Mouse (Mus musculus): ENCODE measurements around the gene Cfap61.

Cfap61 gene

DNA sequence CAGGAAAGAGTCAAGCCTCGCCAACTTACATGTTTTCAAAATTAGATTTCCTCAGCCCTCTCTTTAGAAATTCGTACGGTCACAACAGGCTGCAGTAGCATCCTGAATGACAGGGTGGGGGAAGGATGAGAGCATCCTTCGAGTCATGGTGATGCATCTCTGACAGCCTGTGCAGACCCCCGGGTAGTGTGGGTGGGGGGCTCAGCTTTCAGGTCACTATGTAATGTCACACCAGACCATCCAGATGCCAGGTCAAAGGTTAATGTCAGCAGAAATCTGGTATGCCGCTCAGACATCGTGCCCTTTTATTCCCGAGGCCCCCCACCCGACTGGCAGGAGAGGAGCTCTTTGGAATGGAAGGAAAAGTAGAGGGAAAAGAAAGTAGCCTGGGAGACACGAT is 15.7 kb downstream of the Cfap61 start:
- no peak for DNase-seq

DNA sequence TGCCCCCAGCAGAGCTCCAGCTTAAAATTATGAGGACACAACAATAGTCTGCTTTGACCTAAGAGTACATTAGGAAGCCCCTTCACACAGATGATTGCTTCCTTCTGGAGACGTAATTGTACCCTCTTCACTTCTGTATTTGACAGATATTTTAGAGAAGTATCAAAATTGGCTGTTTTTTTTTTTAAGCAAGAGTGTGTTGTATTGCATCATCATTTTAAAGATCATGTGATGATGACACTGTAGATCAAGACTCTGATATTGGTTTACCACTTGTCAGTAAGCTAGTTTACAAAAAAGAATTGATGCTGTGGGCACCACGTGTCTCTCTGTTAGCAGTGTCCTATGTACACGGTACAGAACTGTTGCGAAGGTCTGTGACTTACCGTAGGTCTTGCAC is 18.1 kb downstream of the Cfap61 start:
- DNase-seq = no peak

DNA sequence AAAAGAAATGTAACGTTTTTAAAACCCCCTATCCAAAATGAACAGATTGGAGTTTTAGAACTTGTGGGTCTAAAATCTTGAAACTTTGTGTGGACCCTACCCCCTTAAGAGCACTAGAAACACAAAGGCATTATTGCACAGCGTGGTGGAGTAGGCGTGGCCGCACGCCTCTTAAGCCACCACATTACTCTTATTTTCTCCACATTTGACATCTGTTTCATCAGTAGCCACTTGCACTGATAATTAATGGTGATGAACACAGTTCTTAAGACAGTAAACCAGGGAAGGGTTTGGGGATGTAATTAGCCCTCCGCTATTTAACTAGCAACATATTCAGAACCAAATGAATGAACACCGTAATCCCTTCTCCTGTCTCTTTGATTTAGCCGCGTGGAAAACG is 21.3 kb downstream of the Cfap61 start:
- no peak for DNase-seq

DNA sequence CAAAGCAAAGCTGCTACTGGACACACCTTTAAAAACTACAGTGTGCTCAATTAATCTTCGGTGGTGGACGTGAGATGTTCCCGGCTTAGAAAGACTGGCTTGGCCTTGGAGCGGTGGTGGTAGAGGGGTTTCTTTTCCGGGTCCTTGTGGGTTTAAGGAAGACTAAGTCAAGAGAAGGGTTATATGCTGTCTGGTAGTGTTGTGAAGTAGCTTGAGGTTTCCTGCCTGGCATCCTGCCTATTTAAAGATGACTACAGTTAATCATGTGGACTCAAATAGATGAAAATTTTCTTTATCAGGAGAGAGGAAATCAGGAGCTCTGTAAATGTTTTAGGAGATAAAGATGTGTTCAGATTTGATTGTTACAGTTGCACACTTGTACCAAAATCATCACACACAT is 21.7 kb downstream of the Cfap61 start:
- no peak for DNase-seq

DNA sequence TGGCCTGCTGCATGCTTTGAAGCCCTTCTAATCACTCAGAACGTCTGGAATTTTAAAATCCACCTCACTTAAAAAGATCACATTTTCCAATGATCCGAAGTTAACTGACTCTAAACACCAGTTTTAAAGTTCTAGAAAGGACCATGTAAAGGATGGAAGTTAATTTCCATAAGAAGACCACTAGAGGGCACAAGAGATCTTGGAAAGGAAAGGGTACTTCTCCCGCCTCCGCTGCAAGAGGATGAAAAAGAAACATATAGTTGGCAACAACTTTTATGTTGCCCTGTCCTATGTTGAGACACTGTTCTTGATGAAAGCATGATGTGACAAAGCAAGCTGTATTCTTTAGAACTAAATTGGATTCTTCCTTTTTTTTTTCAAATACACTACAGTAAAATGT is 22.9 kb downstream of the Cfap61 start:
- DNase-seq = no peak

DNA sequence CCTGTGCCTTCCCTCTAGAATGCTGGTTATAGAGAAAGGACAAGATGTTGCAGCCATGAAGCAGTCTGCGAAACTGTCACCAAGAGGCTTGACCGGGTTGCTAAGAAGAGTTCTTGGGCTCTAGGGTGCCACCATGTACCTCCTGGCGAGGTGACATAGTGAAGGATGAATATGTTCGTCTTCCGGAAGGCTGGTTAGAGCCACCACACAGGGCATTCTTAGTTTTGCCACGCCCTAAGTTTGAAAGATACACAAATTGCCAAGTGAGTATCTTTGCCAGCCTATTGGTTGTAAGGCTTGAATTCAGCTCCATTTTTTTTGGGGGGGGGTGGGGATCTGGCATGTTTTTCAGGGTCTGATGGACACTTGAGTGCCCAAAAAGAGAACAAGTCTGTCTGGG is 23.5 kb downstream of the Cfap61 start:
- no peak for DNase-seq

DNA sequence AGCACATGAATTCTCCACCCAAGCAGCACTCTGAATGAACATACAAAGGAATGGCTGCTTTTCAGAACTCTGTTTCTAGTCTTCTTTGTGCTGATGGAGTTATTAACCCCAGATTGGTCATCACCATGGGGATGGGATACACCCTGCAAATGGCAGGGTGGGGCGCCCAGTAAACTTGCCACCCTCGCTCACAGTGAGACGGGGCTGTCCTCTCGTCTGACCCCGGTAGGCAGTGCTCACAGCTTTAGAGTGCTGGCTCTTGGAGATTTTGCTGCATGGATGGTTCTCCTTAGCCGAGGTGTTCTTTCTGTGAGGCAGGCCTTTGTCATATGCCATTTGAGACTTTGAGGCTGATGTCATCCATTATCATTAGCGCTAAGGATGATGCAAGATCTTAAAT is 24.0 kb downstream of the Cfap61 start:
- no peak for DNase-seq

DNA sequence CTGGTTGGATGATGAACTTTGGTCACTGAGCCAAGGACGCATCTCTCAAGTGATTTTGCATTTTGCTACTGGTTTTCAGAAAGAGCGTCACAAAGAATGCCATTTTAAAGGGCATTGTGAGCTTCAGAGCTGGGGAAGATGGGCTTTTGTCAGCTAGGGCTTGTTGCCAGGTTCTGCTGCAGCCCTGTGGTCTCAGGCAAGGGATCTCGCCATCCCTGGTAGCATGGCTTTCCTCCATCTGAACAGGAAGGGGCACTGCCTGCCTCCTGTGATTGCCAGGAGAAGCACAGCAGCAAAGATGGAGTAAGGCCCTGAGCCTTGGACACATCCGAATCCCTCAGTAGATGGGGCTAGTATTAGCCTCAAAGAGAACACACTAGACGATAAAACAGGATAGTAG is 27.3 kb downstream of the Cfap61 start:
- no peak for DNase-seq

DNA sequence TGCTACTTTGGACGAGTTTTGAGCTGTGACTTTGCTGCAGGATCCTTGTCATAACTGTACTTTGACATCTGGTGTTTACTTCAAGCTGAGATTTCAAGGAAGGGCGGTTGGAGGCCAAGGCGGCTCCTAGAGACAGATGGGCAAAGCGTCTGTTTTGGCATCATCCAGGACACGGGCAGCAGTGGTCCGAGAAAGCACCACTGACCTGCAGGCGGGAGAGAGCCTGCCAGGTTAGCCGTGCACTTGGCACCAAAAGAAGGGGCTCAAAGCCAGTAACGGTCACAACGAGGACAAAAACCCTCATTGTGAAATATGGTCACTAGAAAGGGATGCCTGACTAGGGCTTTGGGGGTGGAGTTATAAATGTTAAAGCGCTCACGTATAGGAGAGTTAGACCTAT is 36.2 kb downstream of the Cfap61 start:
- DNase-seq = no peak

DNA sequence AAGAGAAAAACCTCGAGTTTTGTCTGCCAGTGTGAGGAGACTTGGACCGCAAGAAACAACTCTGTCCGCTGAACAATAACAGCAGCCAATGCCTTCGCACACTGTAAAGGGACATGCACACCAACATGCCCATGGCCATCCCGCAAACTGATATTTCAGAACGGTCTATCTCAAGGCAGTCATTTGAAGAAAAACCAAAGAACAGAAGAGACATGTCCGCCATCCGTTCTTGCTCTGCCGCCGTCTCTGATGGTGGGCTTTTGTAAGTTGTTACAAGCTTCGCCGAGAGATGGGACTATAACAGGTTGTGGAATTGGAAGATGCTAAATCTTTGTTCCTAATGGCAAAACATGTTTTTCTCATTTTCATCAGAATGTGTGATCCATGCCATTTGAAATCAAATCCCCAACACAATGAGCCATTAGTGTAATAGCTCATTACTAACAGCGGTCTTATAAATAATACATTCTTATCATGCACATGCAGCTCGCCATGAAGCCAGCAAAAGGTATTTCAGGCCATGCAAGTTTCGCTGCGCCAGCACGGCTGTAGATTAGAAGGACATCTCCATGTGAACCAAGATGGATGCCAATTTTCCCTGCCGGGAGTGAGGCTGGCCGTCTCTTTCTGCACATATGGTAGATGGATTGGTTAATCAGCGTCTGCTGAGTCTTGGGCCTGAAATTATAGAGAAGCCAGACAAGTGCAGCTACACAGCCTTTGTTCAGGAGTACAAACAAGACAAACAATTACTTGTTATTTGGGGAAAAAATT is 36.8 kb downstream of the Cfap61 start:
- DNase-seq = no peak

DNA sequence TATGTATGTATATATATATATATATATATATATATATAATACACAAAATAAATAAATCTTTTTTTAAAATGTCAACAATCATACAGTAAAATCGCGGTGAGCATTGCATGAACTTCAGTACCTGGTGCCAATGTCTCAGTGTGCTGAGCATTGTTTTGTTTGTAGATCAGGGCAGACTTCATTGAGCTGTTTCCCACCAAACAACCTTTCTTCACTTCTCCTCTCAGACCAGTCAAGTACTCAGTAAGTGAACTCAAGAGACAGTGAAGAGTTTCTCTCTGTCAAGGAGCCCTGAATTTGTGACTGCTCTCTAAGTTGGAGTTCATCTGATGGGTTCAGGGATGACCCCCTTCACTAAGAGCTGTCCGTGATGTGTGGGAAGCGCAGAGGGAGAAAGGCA is 38.0 kb downstream of the Cfap61 start:
- no peak for DNase-seq

DNA sequence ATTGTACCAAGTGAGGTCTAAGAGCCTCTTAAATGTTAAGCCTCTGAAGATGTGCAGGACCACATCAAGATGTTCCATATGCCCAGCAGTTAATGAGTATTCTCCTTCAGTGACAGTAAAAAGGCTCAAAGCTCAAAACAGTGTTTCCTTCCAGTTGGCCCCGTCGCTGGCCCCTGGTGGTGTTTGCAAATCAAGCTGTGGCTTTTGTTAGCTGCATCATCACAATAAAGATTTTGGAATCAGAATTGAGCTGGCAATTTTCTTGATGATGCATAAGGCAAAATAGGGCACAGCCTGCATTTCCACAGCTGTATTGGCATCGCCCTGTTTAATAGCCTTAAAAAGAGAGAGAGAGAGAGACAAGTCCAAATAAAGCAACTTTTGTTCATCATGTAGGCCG is 45.0 kb downstream of the Cfap61 start:
- DNase-seq = no peak

DNA sequence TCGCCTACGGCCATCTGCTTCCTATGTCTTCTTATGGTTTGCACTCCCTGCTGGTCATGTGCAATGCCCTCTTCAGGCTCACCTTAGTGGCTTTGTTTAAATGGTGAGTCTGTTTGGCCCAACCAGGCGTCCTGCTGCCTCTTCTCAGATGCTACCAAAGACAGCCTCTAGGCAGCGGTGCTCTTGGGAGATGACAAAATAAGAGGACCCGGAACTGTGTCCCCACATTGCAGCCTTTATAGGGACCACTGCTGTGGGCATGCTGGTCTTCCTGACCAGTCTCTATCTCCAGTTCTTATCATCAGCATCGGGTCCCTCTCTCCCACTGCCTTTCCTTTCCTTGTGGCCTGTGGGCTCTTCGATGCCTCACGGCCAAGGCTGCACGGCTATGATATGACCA is 46.3 kb downstream of the Cfap61 start:
- DNase-seq = no peak

DNA sequence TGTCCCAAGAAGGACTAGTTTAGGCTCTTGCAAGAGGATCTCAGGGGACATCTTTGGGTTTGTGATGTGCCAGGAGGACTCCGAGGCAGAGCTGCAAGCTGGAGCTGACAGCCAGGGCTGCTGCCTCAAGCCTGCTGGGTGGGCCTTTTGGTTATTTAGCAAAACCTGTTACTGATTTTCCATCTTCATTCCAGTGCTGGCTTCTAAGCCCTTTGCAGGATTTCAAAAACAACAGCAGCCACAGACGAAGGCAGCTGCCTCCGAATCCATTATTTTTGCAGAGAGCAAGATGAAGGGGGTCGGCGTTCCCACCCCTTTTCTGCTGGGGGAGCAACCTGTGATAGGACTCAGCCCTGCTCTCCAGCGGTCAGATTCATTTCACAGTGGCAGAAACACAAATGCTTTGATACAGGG is 47.1 kb downstream of the Cfap61 start:
- DNase-seq = no peak

DNA sequence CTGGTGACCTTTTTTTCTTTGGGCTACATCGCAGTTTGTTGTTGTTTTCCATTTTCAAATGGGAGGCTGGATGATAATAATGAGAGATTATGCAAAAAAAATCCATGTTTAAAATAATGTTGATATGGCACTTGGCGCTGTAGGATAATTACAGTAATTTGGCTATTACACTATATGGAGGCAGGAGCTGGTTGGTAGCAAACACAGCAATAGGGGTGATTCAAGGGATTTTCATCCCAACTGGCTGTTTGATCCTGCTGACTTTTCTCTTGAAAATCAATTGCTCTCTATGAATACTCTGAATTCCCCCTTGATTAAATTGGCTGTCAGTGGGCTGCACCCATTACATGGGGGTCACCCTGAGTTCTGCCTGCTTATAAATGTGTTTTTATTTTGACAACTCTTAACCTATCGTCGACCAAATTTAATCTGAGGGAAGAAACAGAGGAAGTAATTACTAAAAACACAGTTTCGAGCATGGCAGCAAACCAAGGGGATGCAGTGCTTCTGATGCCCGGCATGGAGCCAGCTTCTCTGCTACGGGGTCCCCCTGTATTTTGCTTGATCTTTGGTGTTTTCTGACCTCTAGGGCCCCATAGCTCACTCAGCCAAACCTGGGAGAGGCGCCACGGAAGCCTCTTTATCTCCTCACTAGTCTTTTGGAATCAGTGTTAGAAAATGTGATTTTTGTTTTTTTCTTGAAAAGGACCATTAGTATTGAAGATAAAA is 47.9 kb downstream of the Cfap61 start:
- no peak for DNase-seq

DNA sequence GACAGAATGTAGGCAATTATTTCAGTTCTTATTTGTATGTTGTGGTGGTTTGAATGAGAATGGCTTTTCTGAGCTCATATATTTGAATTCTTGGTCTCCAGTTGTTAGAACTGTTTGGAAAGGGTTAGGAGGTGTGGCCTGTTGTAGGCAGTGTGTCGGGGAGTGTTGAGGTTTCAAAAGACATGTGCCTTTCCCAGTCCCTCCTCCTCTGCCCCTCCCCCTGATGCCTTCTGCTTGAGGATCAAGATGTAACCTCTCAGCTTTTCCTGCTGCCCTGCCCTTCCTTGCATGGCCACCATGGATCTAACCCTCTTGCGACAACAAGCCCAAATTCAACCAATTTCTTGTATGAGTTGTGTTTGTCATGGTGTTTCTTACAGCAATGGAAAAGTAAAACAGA is 53.2 kb downstream of the Cfap61 start:
- no peak for DNase-seq

DNA sequence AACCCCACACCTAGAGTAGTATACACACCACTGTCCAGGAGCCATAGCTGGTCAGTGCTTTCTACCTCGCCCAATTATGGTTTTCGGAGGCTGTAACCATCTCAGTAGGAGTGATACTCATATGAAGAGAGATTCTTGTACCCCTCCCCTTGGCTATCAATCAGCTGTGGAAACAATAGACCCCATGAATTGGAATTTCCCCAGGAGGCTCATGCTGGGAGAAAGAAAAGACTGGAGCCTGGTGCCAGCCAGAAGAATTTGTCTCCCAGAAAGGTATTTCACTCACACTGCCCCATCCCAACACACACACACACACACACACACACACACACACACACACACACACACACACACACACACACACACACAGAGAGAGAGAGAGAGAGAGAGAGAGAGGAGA is 55.9 kb downstream of the Cfap61 start:
- DNase-seq = no peak

DNA sequence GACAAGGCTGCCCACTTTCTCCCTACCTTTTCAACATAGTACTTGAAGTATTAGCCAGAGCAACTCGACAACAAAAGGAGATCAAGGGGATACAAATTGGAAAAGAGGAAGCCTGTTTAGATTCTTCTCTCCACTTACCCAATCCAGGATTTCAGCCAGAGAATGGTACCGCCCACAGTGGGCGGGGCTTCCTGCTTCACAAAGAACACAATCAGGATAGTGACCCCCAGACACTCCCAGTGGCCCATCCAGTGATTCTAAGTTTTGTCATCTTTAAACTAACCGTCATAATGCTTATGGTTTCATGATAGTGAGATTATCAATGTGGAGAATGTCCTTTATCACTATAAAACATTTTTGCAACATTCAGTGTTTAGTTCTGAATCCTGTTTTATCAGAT is 61.9 kb downstream of the Cfap61 start:
- no peak for DNase-seq

DNA sequence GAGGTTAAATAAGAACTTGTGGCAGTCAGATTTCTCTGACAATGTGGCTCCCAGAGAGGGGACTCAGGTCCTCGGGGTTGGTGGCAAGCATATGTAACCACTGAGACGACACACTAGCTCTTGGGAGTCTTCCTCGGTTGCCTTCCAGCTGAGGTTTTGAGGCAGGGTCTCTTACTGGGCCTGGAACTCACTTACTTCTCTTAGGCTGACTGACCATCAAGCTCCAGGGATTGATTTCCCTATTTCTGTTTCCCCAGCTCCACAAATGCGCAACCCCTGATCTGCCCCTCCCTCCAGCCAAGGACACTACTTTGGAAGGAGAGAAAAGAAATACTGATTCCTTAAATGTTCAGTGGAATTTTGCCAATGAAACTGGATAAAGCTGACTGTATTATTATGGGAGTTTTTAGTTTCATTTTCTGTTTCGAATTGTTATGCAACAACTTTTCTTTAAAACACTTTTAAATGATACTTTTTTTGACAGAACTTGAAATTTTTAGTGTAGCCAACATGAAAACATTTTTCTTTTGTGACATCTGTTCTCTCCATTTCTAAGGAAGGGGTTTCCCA is 63.5 kb downstream of the Cfap61 start:
- DNase-seq = no peak

DNA sequence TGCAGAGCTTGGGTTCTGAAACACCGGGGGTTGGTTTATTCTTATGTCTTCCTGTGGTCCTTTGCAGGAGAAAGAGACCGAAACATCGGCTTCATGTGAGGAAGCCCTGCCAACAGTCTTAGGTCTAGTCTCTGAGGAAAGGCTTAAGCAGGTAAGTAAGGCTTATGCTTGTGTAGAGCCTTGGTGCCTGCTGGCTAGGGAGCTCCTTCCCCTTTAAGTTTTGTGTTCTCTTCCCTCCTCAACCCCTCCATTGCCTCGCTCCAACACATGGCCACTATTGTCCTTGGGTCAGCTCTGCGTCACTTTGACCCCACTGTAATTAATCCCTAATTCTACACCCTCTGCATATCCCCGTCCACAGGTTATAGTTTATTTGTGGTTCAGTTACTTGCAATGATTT is 74.2 kb downstream of the Cfap61 start:
- no peak for DNase-seq

DNA sequence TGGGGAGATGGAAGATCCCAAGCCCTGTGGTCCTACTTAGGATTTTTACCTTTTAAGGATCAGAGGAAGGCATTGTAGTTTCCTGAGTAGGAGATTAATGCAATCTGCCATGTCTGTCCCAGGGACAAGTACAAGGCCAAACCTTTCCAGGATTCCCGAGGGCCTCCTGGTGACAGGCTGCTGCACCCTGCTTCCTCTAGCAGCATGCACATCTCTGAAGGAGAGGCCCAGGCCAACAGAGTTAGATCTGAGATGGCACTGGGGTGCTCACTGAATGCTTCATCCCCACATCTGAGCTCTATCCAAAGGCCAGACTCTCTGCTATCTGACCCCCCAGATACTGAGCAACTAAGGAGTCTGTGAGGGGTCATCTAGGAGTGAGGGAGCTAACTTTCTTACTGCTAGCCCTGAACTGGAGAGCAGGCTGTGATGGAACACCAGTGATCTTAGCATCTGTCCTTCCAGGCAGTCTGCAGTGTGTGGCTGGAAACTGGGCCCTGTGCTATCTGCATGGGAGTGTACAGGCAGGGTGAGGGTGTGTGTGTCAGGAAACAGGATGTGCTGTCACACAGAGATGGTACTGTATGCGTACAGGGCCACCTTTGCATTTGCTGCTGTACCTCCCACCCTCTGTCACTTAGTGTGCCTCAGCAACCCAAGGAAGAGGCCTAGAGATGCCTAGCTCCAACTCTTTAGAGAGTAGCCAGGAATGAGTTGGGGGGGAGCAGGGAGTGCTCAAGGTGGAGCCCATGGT is 75.2 kb downstream of the Cfap61 start:
- no peak for DNase-seq

DNA sequence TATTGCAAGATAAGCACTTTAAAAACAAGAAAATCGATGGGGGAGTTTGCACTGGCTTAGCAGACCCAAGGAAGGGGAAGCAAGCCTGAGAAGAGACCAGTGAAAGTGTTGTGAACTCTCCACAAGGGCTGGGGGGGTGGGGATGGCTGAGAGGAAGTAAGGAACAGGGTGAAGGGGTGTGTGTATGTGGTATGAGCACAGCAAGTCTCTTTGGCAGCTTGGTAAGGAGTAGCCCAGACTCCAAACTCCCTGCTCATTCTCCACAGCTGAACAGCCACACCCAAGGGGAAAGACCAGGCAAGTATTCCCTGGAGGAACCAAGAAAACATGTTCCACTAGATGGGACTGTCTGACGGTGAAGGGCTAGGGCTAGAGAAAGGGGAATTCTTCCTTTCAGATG is 76.2 kb downstream of the Cfap61 start:
- DNase-seq = no peak

DNA sequence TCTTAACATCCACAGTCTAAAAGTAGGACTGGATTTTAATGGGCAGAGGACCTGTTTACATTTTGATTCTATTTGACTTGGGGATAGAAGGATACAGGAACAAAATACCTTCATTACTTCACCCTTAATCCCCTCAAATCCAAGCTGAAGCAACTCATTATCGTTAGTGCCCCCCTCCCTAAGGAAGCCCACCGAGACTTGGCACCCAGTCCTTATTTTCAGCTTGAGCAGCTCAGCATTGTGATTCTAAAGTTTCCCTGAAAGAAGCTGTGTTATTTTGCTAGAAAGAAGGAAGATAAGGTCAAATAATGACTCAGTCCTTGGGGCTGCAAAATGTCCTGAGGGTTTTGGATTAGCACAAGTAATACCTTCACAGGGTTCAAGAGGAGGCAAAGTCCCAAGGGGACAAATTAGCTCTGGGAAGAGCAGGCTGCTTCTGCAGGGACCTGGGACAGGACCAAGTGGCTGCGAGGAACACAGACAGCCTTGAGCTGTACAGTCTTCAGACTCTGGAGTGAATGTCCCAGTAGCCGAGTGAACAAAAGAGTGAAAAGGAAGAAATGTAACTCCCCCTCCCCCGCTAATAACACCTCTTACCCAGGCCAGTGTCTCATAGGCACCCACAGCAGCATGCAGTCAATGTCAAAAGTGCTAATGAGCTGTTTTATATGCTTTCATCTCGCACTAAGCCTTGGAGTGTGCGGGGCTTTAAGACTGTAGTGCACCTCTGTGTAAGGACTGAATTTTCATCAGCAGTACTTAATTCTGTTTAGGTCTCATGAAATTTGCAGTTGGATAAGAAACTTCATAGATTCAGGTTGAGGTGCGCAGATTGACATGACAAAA is 81.0 kb downstream of the Cfap61 start:
- no peak for DNase-seq

Data from lung, adult 18-20 months (tissue).